In the genomic region with DNA sequence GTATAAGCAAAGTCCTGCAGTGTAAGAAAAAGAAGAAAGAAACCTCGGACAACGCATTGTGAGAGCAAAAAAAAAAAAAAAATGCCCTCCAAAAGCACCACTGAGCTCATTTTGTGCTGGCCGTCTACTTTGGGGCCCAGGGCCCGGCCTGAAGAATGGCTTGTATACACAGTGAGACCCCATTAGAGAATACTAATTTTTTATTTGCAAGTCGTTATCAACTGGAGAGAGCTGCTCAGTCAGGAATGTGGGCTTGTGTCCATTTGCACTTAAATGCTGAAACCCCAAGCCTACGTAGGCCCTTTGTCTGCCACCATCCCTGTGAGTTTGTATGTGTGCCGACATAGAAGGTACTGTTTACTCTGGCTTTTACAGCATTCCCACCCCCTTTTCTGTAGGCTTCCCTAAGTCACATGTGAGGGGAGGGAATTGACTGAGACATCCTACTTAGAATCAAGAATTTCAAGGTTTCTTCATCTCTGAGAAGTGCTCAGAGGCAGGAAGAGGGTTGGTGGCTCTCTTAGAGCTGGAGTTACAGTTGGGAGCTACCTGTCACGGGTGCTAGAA, we compare ENCODE assay signal across 21 mouse cellular contexts. TPM values are rescaled to one million over a fixed set of nuclear protein-coding genes. Genes with fewer than 3 reads are reported as not detected.
A peak's percentile ranks its signal among the peaks of the same experiment; 100 is the strongest.
DNase-seq lines count a peak whose midpoint lies in the region; ATAC-seq lines count a peak whose summit lies in the region.
"Had no signal": no experiment of that assay in that cellular context is flagged by ENCODE, and none has a peak within 500 bp of the region (broad histone marks: within the 10 kb centered on the region; RNA-seq: fewer than 3 reads in every experiment).

No protein-coding gene starts in this region.

- no peaks in the 10 kb centered on the region for H3K9me3 ChIP-seq in forebrain, embryonic 14.5 days (replicated peaks; ENCODE audit: control insufficient read depth, low read length)
- no peaks in the 10 kb centered on the region for H3K9me3 ChIP-seq in forebrain, embryonic 11.5 days (ENCODE audit: control insufficient read depth, low read length)
- no peaks in the 10 kb centered on the region for H3K9me3 ChIP-seq in midbrain, embryonic 10.5 days (replicated peaks)
- H3K9me3 ChIP-seq in midbrain, embryonic 16.5 days (replicated peaks; ENCODE audit: control insufficient read depth, low read length, poor library complexity, severe bottlenecking): no peaks in the 10 kb centered on the region
- no peaks in the 10 kb centered on the region for H3K9me3 ChIP-seq in hindbrain, embryonic 12.5 days (replicated peaks)
- H3K9me3 ChIP-seq in stomach, embryonic 16.5 days (replicated peaks; ENCODE audit: control insufficient read depth, low read length): no peaks in the 10 kb centered on the region
- H3K9me3 ChIP-seq: embryonic facial prominence, embryonic 15.5 days; heart, embryonic 15.5 days; hindbrain, embryonic 15.5 days had no signal

- no peak overlapping the region for H3K4me3 ChIP-seq in forebrain, embryonic 14.5 days (ENCODE audit: low read depth, low read length)
- H3K4me3 ChIP-seq in forebrain, embryonic 11.5 days (ENCODE audit: low read depth, low read length): no peak overlapping the region
- H3K4me3 ChIP-seq in midbrain, embryonic 10.5 days: no peak overlapping the region
- H3K4me3 ChIP-seq in midbrain, embryonic 16.5 days (ENCODE audit: low read depth, low read length): no peak overlapping the region
- no peak overlapping the region for H3K4me3 ChIP-seq in hindbrain, embryonic 12.5 days
- no peak overlapping the region for H3K4me3 ChIP-seq in stomach, embryonic 16.5 days (replicated peaks; ENCODE audit: low read length)
- H3K4me3 ChIP-seq: embryonic facial prominence, embryonic 15.5 days; heart, adult 2 months; heart, embryonic 15.5 days; hindbrain, embryonic 15.5 days had no signal

- H3K27me3 ChIP-seq in forebrain, embryonic 14.5 days (replicated peaks; ENCODE audit: control insufficient read depth, insufficient read depth, low read length): no peaks in the 10 kb centered on the region
- no peaks in the 10 kb centered on the region for H3K27me3 ChIP-seq in forebrain, embryonic 11.5 days (ENCODE audit: control insufficient read depth, insufficient read depth, low read length)
- no peaks in the 10 kb centered on the region for H3K27me3 ChIP-seq in midbrain, embryonic 10.5 days (ENCODE audit: low read depth, poor library complexity, severe bottlenecking)
- no peaks in the 10 kb centered on the region for H3K27me3 ChIP-seq in midbrain, embryonic 16.5 days (ENCODE audit: control insufficient read depth, insufficient read depth, low read depth, low read length)
- no peaks in the 10 kb centered on the region for H3K27me3 ChIP-seq in hindbrain, embryonic 12.5 days
- H3K27me3 ChIP-seq in stomach, embryonic 16.5 days (ENCODE audit: control insufficient read depth, insufficient read depth, low read length): no peaks in the 10 kb centered on the region
- H3K27me3 ChIP-seq: embryonic facial prominence, embryonic 15.5 days; heart, embryonic 15.5 days; hindbrain, embryonic 15.5 days had no signal

- peaks cover 6% of the 10 kb centered on the region; the same call in 1 of the 2 replicates for H3K4me1 ChIP-seq in forebrain, embryonic 14.5 days (ENCODE audit: control insufficient read depth, insufficient read depth, low read length)
- no peaks in the 10 kb centered on the region for H3K4me1 ChIP-seq in forebrain, embryonic 11.5 days (replicated peaks; ENCODE audit: control insufficient read depth, insufficient read depth, low read length)
- H3K4me1 ChIP-seq in midbrain, embryonic 10.5 days: peaks cover 7% of the 10 kb centered on the region; the same call in 1 of the 2 replicates
- no peaks in the 10 kb centered on the region for H3K4me1 ChIP-seq in midbrain, embryonic 16.5 days (ENCODE audit: control insufficient read depth, insufficient read depth, low read length)
- H3K4me1 ChIP-seq in hindbrain, embryonic 12.5 days: no peaks in the 10 kb centered on the region
- peaks cover 2% of the 10 kb centered on the region; the same call in 1 of the 2 replicates for H3K4me1 ChIP-seq in stomach, embryonic 16.5 days (ENCODE audit: control insufficient read depth, insufficient read depth, low read length)
- H3K4me1 ChIP-seq: embryonic facial prominence, embryonic 15.5 days; heart, embryonic 15.5 days; hindbrain, embryonic 15.5 days had no signal

- ATAC-seq in forebrain, embryonic 14.5 days: peak; percentile 55; the same call in 1 of the 2 replicates
- no peak for ATAC-seq in forebrain, embryonic 11.5 days (replicated peaks; ENCODE audit: low FRiP score)
- ATAC-seq in midbrain, embryonic 16.5 days: no peak
- ATAC-seq in hindbrain, embryonic 12.5 days (ENCODE audit: low FRiP score): 0 out of 2 replicates have a peak, but pooled peaks have one; percentile 32
- no peak; the same call in 1 of the 2 replicates for ATAC-seq in stomach, embryonic 16.5 days (ENCODE audit: insufficient read depth, low FRiP score)

- H3K4me2 ChIP-seq in forebrain, embryonic 14.5 days (ENCODE audit: low read length): no peak overlapping the region
- H3K4me2 ChIP-seq in forebrain, embryonic 11.5 days (ENCODE audit: low read depth, low read length, severe bottlenecking): no peak overlapping the region
- H3K4me2 ChIP-seq in midbrain, embryonic 16.5 days (ENCODE audit: low read length): no peak overlapping the region
- H3K4me2 ChIP-seq in hindbrain, embryonic 12.5 days (replicated peaks): no peak overlapping the region
- no peak overlapping the region for H3K4me2 ChIP-seq in stomach, embryonic 16.5 days (ENCODE audit: low read depth, low read length)
- H3K4me2 ChIP-seq: embryonic facial prominence, embryonic 15.5 days; heart, embryonic 15.5 days; hindbrain, embryonic 15.5 days had no signal

- no peak overlapping the region for H3K27ac ChIP-seq in forebrain, embryonic 14.5 days (ENCODE audit: low read depth, low read length)
- H3K27ac ChIP-seq in forebrain, embryonic 11.5 days (ENCODE audit: low read depth, low read length): no peak overlapping the region
- peak overlapping the region; percentile 65 for H3K27ac ChIP-seq in midbrain, embryonic 10.5 days (replicated peaks)
- no peak overlapping the region for H3K27ac ChIP-seq in midbrain, embryonic 16.5 days (ENCODE audit: low read length)
- H3K27ac ChIP-seq in hindbrain, embryonic 12.5 days: no peak overlapping the region
- H3K27ac ChIP-seq in stomach, embryonic 16.5 days (ENCODE audit: low read length): peak overlapping the region; percentile 15; the same call in 1 of the 2 replicates
- H3K27ac ChIP-seq: embryonic facial prominence, embryonic 15.5 days; heart, adult 2 months; heart, embryonic 15.5 days; hindbrain, embryonic 15.5 days; kidney, postnatal 0 days had no signal

- whole genome bisulfite sequencing in forebrain, embryonic 14.5 days: 22% methylated on average over 8 of the region's 8 CpGs
- 43% methylated on average over 8 of the region's 8 CpGs for WGBS in forebrain, embryonic 11.5 days
- 67% methylated on average over 8 of the region's 8 CpGs for WGBS in midbrain, embryonic 10.5 days
- WGBS in midbrain, embryonic 16.5 days: 32% methylated on average over 8 of the region's 8 CpGs
- WGBS in hindbrain, embryonic 12.5 days: 50% methylated on average over 8 of the region's 8 CpGs
- WGBS in stomach, embryonic 16.5 days: 35% methylated on average over 8 of the region's 8 CpGs

- H3K36me3 ChIP-seq in forebrain, embryonic 14.5 days (ENCODE audit: control insufficient read depth, insufficient read depth, low read length): peaks cover 22% of the 10 kb centered on the region; the same call in 1 of the 2 replicates
- H3K36me3 ChIP-seq in forebrain, embryonic 11.5 days (ENCODE audit: control insufficient read depth, insufficient read depth, low read length): no peaks in the 10 kb centered on the region
- H3K36me3 ChIP-seq in midbrain, embryonic 10.5 days: peaks cover 35% of the 10 kb centered on the region
- peaks cover 5% of the 10 kb centered on the region for H3K36me3 ChIP-seq in midbrain, embryonic 16.5 days (ENCODE audit: control insufficient read depth, insufficient read depth, low read length)
- peaks cover 17% of the 10 kb centered on the region; the same call in 1 of the 2 replicates for H3K36me3 ChIP-seq in hindbrain, embryonic 12.5 days
- no peaks in the 10 kb centered on the region for H3K36me3 ChIP-seq in stomach, embryonic 16.5 days (ENCODE audit: control insufficient read depth, insufficient read depth, low read length)

- peak; percentile 41 for DNase-seq in forebrain, embryonic 14.5 days (ENCODE audit: low spot score)
- DNase-seq in forebrain, embryonic 11.5 days (ENCODE audit: low spot score): no peak
- no peak for DNase-seq in midbrain, embryonic 10.5 days (ENCODE audit: low spot score)
- no peak for DNase-seq in frontal cortex, postnatal 10 days (ENCODE audit: low spot score in 2 of 2)
- DNase-seq: adrenal gland, postnatal 25 days; cerebellum, adult 9-10 months; heart, adult 2 months; kidney, adult 11 months; left cerebral cortex, postnatal 4 days; lung, adult 18-20 months; right cerebral cortex, adult 18-20 months; thymus, postnatal 36 days had no signal

- H3K9ac ChIP-seq in forebrain, embryonic 14.5 days (ENCODE audit: low read length): no peak overlapping the region
- no peak overlapping the region; the same call in 1 of the 2 replicates for H3K9ac ChIP-seq in forebrain, embryonic 11.5 days (ENCODE audit: low read length)
- H3K9ac ChIP-seq in midbrain, embryonic 16.5 days (ENCODE audit: low read depth, low read length): no peak overlapping the region
- H3K9ac ChIP-seq in hindbrain, embryonic 12.5 days: no peak overlapping the region
- no peak overlapping the region for H3K9ac ChIP-seq in stomach, embryonic 16.5 days (ENCODE audit: low read length)
- H3K9ac ChIP-seq: embryonic facial prominence, embryonic 15.5 days; heart, embryonic 15.5 days; hindbrain, embryonic 15.5 days had no signal

RNA-seq across cellular contexts. Expression of a gene that starts 3.9 kb away (rescaled TPM):
- polyA plus RNA-seq in forebrain, embryonic 14.5 days (2014; fragmentation: Nextera tagmentation; extraction: Ambion mirVana): not detected in 2 replicates
- polyA plus RNA-seq in forebrain, embryonic 11.5 days (2014; fragmentation: Nextera tagmentation; extraction: Ambion mirVana): not detected in 2 replicates
- polyA plus RNA-seq in midbrain, embryonic 10.5 days (2016; fragmentation: Nextera tagmentation; extraction: Ambion mirVana): not detected in 2 replicates
- polyA plus RNA-seq in midbrain, embryonic 16.5 days (2015; fragmentation: Nextera tagmentation; extraction: Ambion mirVana): not detected in 2 replicates
- polyA plus RNA-seq in hindbrain, embryonic 12.5 days (2016; fragmentation: Nextera tagmentation; extraction: Ambion mirVana): not detected in 2 replicates
- polyA plus RNA-seq in stomach, embryonic 16.5 days (2015; fragmentation: Nextera tagmentation; extraction: Ambion mirVana): not detected in 2 replicates
- polyA plus RNA-seq: embryonic facial prominence, embryonic 15.5 days; heart, adult 2 months; heart, embryonic 15.5 days; hindbrain, embryonic 15.5 days; kidney, postnatal 0 days; liver, adult 2 months; spleen, adult 2 months had no signal

RNA-seq across cellular contexts. Expression of a gene that starts 8.3 kb away (rescaled TPM):
- not detected in 2 replicates for polyA plus RNA-seq in forebrain, embryonic 14.5 days (2014; fragmentation: Nextera tagmentation; extraction: Ambion mirVana)
- not detected in 2 replicates for polyA plus RNA-seq in forebrain, embryonic 11.5 days (2014; fragmentation: Nextera tagmentation; extraction: Ambion mirVana)
- polyA plus RNA-seq in midbrain, embryonic 10.5 days (2016; fragmentation: Nextera tagmentation; extraction: Ambion mirVana): not detected in 2 replicates
- polyA plus RNA-seq in midbrain, embryonic 16.5 days (2015; fragmentation: Nextera tagmentation; extraction: Ambion mirVana): not detected in 2 replicates
- not detected in 2 replicates for polyA plus RNA-seq in hindbrain, embryonic 12.5 days (2016; fragmentation: Nextera tagmentation; extraction: Ambion mirVana)
- not detected in 2 replicates for polyA plus RNA-seq in stomach, embryonic 16.5 days (2015; fragmentation: Nextera tagmentation; extraction: Ambion mirVana)
- polyA plus RNA-seq: embryonic facial prominence, embryonic 15.5 days; heart, adult 2 months; heart, embryonic 15.5 days; hindbrain, embryonic 15.5 days; kidney, postnatal 0 days; spleen, adult 2 months had no signal

RNA-seq across cellular contexts. Expression of a gene that starts 15.5 kb away (rescaled TPM):
- polyA plus RNA-seq in forebrain, embryonic 14.5 days (2014; fragmentation: Nextera tagmentation; extraction: Ambion mirVana): not detected in 2 replicates
- polyA plus RNA-seq in forebrain, embryonic 11.5 days (2014; fragmentation: Nextera tagmentation; extraction: Ambion mirVana): not detected in 2 replicates
- 0.06 TPM in 1 of 2 replicates, not detected in the other for polyA plus RNA-seq in midbrain, embryonic 10.5 days (2016; fragmentation: Nextera tagmentation; extraction: Ambion mirVana)
- polyA plus RNA-seq in midbrain, embryonic 16.5 days (2015; fragmentation: Nextera tagmentation; extraction: Ambion mirVana): not detected in 2 replicates
- not detected in 2 replicates for polyA plus RNA-seq in hindbrain, embryonic 12.5 days (2016; fragmentation: Nextera tagmentation; extraction: Ambion mirVana)
- 1.3 and 2.3 TPM in 2 replicates for polyA plus RNA-seq in stomach, embryonic 16.5 days (2015; fragmentation: Nextera tagmentation; extraction: Ambion mirVana)
- polyA plus RNA-seq: hindbrain, embryonic 15.5 days; kidney, postnatal 0 days; liver, adult 2 months had no signal

RNA-seq across cellular contexts. Expression of a gene that starts 25.0 kb away (rescaled TPM):
- polyA plus RNA-seq in forebrain, embryonic 14.5 days (2014; fragmentation: Nextera tagmentation; extraction: Ambion mirVana): 25.1 and 27.1 TPM in 2 replicates
- 18.5 and 21.3 TPM in 2 replicates for polyA plus RNA-seq in forebrain, embryonic 11.5 days (2014; fragmentation: Nextera tagmentation; extraction: Ambion mirVana)
- 22.9 and 24.0 TPM in 2 replicates for polyA plus RNA-seq in midbrain, embryonic 10.5 days (2016; fragmentation: Nextera tagmentation; extraction: Ambion mirVana)
- polyA plus RNA-seq in midbrain, embryonic 16.5 days (2015; fragmentation: Nextera tagmentation; extraction: Ambion mirVana): 29.9 and 32.4 TPM in 2 replicates
- polyA plus RNA-seq in hindbrain, embryonic 12.5 days (2016; fragmentation: Nextera tagmentation; extraction: Ambion mirVana): 17.3 and 21.3 TPM in 2 replicates
- 21.4 and 21.7 TPM in 2 replicates for polyA plus RNA-seq in stomach, embryonic 16.5 days (2015; fragmentation: Nextera tagmentation; extraction: Ambion mirVana)

RNA-seq across cellular contexts. Expression of a gene that starts 33.4 kb away (rescaled TPM):
- 33.1 and 33.9 TPM in 2 replicates for polyA plus RNA-seq in forebrain, embryonic 14.5 days (2014; fragmentation: Nextera tagmentation; extraction: Ambion mirVana)
- 54.4 and 57.3 TPM in 2 replicates for polyA plus RNA-seq in forebrain, embryonic 11.5 days (2014; fragmentation: Nextera tagmentation; extraction: Ambion mirVana)
- polyA plus RNA-seq in midbrain, embryonic 10.5 days (2016; fragmentation: Nextera tagmentation; extraction: Ambion mirVana): 71.7 and 76.0 TPM in 2 replicates
- 48.6 and 49.2 TPM in 2 replicates for polyA plus RNA-seq in midbrain, embryonic 16.5 days (2015; fragmentation: Nextera tagmentation; extraction: Ambion mirVana)
- polyA plus RNA-seq in hindbrain, embryonic 12.5 days (2016; fragmentation: Nextera tagmentation; extraction: Ambion mirVana): 54.8 and 56.5 TPM in 2 replicates
- 64.7 and 77.5 TPM in 2 replicates for polyA plus RNA-seq in stomach, embryonic 16.5 days (2015; fragmentation: Nextera tagmentation; extraction: Ambion mirVana)

Comparison
In these comparisons a context has a peak if more than half of its experiments do, and no peak if none do; other contexts are left out.
1. ATAC-seq: peak in forebrain, embryonic 14.5 days (single experiment) and hindbrain, embryonic 12.5 days (single experiment); none in forebrain, embryonic 11.5 days (single experiment), midbrain, embryonic 16.5 days (single experiment) and stomach, embryonic 16.5 days (single experiment).
2. H3K27ac ChIP-seq: peak in midbrain, embryonic 10.5 days (single experiment) and stomach, embryonic 16.5 days (single experiment); none in forebrain, embryonic 14.5 days (single experiment), forebrain, embryonic 11.5 days (single experiment), midbrain, embryonic 16.5 days (single experiment) and hindbrain, embryonic 12.5 days (single experiment).